Mouse (Mus musculus): Measurements from ENCODE around the gene Rnf212b.

- TF ChIP-seq CTCF (IDR thresholded peaks at IDR 0.05; ENCODE audit: low read depth) (no peak), EP300 (IDR thresholded peaks at IDR 0.05; ENCODE audit: low read depth) (no peak)
These were observed 20.6 kb upstream of the Rnf212b start for GRCm38 (mm10) chr14:54793351-54793750.
